Mouse (Mus musculus) C2C12 (cell line): ENCODE data around the gene Qrfp.

Experiments
- CTCF ChIP-seq: IDR thresholded peaks from one replicate; pipeline ENCODE4 v1.5.1; 2011; ENCODE audit not compliant: control insufficient read depth, insufficient read depth, insufficient read length
- MYOG ChIP-seq: IDR thresholded peaks from one replicate; pipeline ENCODE4 v1.6.1; 2011; ENCODE audit not compliant: control insufficient read depth, insufficient read length; ENCODE audit errors: extremely low read depth
- USF1 ChIP-seq: IDR thresholded peaks from one replicate; pipeline ENCODE4 v1.6.1; 2011; ENCODE audit warnings: low read depth, mild to moderate bottlenecking, control low read depth, moderate library complexity

DNA sequence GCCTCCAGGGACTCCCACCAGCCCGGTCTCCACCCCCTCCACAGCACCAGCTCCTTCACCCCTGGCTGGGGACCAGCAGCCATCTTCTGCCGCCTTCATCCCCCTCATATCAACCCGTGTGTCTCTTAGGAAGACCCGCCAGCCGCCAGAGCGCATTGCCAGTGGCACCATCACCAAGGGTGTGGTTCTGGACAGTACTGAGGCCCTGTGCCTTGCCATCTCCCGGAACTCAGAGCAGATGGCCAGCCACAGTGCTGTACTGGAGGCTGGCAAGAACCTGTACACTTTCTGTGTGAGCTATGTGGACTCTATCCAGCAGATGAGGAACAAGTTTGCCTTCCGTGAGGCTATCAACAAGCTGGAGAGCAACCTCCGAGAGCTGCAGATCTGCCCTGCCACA lies 9.0 kb downstream of the Qrfp start:
- TF ChIP-seq CTCF = no peak
- no peak for TF ChIP-seq USF1
- no peak for TF ChIP-seq MYOG
